Mouse (Mus musculus) CH12.LX (cell line): ENCODE measurements around the gene Sv2c. TPM values are rescaled to one million over a fixed set of nuclear protein-coding genes. Genes with fewer than 3 reads are reported as not detected.
A peak's percentile ranks its signal among the peaks of the same experiment; 100 is the strongest.

Experiments
- DNase-seq: peaks from one replicate; pipeline ENCODE4 v3.0.0-alpha.2; 2013; ENCODE audit errors: extremely low read depth
- H3K27ac ChIP-seq: 2 replicates; pipeline ENCODE4 v1.5.1; 2012; ENCODE audit warnings: low read depth, mild to moderate bottlenecking, control low read depth, moderate library complexity; ENCODE audit not compliant: insufficient read depth
- H3K27me3 ChIP-seq: replicated peaks from 2 replicates; pipeline ENCODE3; 2012; ENCODE audit warnings: inconsistent platforms
- H3K36me3 ChIP-seq, 2 experiments: replicated peaks in 1 of 2; 2 replicates each; pipeline versions ENCODE3 to v1.6.1; 2012; ENCODE audit warnings: inconsistent platforms in 1 of 2, low read length in 1 of 2, mild to moderate bottlenecking in 1 of 2, mixed read lengths in 1 of 2, moderate library complexity in 1 of 2; ENCODE audit not compliant: control insufficient read depth in 1 of 2, insufficient read depth in 1 of 2
- H3K4me1 ChIP-seq, 2 experiments: 2 replicates each; pipeline ENCODE4 v1.6.1; 2012; ENCODE audit warnings: inconsistent platforms in 1 of 2, moderate library complexity in 1 of 2; ENCODE audit not compliant: insufficient read depth in 2 of 2, control insufficient read depth in 1 of 2
- H3K4me2 ChIP-seq: 2 replicates; pipeline ENCODE4 v1.6.1; 2012; ENCODE audit warnings: low read depth, mild to moderate bottlenecking, control low read depth; ENCODE audit not compliant: poor library complexity, insufficient read depth, severe bottlenecking
- H3K4me3 ChIP-seq, 3 experiments: fragments of 150-350 bp in 1 of 3; sonication (generic) in 1 of 3; replicated peaks in 1 of 3; 2 replicates each; pipeline versions ENCODE3 to v1.5.1; 2011 to 2012; ENCODE audit warnings: low read depth in 2 of 3, low read length in 2 of 3, mild to moderate bottlenecking in 2 of 3, moderate library complexity in 2 of 3, control low read depth in 1 of 3, improper control_type of control experiment in 1 of 3, inconsistent platforms in 1 of 3, mixed read lengths in 1 of 3; ENCODE audit not compliant: poor library complexity in 1 of 3
- H3K79me2 ChIP-seq: replicated peaks from 2 replicates; pipeline ENCODE4 v1.6.1; 2012; ENCODE audit warnings: mild to moderate bottlenecking, moderate library complexity; ENCODE audit not compliant: control insufficient read depth, poor library complexity, insufficient read depth, severe bottlenecking; ENCODE audit errors: extremely low read depth
- H3K9ac ChIP-seq: 2 replicates; pipeline ENCODE4 v1.6.1; 2012; ENCODE audit warnings: low read depth, mild to moderate bottlenecking, control low read depth, moderate library complexity; ENCODE audit not compliant: insufficient read depth
- H3K9me3 ChIP-seq: replicated peaks from 2 replicates; pipeline ENCODE3; 2012; ENCODE audit warnings: low read length, inconsistent platforms, mixed read lengths
- CTCF ChIP-seq, 2 experiments: IDR thresholded peaks in 1 of 2; conservative IDR thresholded peaks in 1 of 2; 2 replicates each; pipeline ENCODE4 v1.5.1; 2011 to 2012; ENCODE audit warnings: low read depth in 2 of 2, low read length in 2 of 2, improper control_type of control experiment in 1 of 2, inconsistent platforms in 1 of 2, mild to moderate bottlenecking in 1 of 2, moderate library complexity in 1 of 2
- ELF1 ChIP-seq: IDR thresholded peaks from 2 replicates; pipeline ENCODE4 v1.6.1; 2014; ENCODE audit warnings: low read depth, mild to moderate bottlenecking, inconsistent platforms, low read length, improper control_type of control experiment
- GABPA ChIP-seq: IDR thresholded peaks from 2 replicates; pipeline ENCODE4 v1.6.1; 2012; ENCODE audit warnings: low read depth, low read length, improper control_type of control experiment, inconsistent platforms; ENCODE audit not compliant: insufficient replicate concordance
- HCFC1 ChIP-seq: IDR thresholded peaks from 2 replicates; pipeline ENCODE4 v1.6.1; 2012; ENCODE audit warnings: low read depth, mild to moderate bottlenecking, inconsistent platforms, low read length, improper control_type of control experiment
- JUND ChIP-seq: conservative IDR thresholded peaks from 2 replicates; pipeline ENCODE4 v1.6.1; 2011; ENCODE audit warnings: low read depth, low read length, improper control_type of control experiment
- KAT2A ChIP-seq: IDR thresholded peaks from 2 replicates; pipeline ENCODE4 v1.6.1; 2012; ENCODE audit warnings: low read length, improper control_type of control experiment, inconsistent platforms; ENCODE audit not compliant: insufficient replicate concordance
- NRF1 ChIP-seq: IDR thresholded peaks from 2 replicates; pipeline ENCODE4 v1.6.1; 2014; ENCODE audit warnings: low read depth, mild to moderate bottlenecking, inconsistent platforms, low read length, improper control_type of control experiment, moderate library complexity
- POLR2AphosphoS2 ChIP-seq: IDR thresholded peaks from 2 replicates; pipeline ENCODE4 v1.6.1; 2011; ENCODE audit warnings: low read depth, low read length, improper control_type of control experiment
- SMC3 ChIP-seq: IDR thresholded peaks from 2 replicates; pipeline ENCODE4 v1.6.1; 2011; ENCODE audit warnings: low read depth, low read length, improper control_type of control experiment
- TBP ChIP-seq: conservative IDR thresholded peaks from 2 replicates; pipeline ENCODE4 v1.6.1; 2011; ENCODE audit warnings: low read depth, low read length, improper control_type of control experiment
- UBTF ChIP-seq: IDR thresholded peaks from 2 replicates; pipeline ENCODE4 v1.6.1; 2012; ENCODE audit warnings: low read depth, mild to moderate bottlenecking, inconsistent platforms, low read length, improper control_type of control experiment, moderate library complexity
- ZMIZ1 ChIP-seq: IDR thresholded peaks from 2 replicates; pipeline ENCODE4 v1.6.1; 2012; ENCODE audit warnings: low read depth, mild to moderate bottlenecking, inconsistent platforms, low read length, improper control_type of control experiment
- ZNF384 ChIP-seq: IDR thresholded peaks from 2 replicates; pipeline ENCODE4 v1.6.1; 2012; ENCODE audit warnings: low read depth, low read length, improper control_type of control experiment, inconsistent platforms
- dilution Hi-C: fragments of 300-500 bp; cut with MboI; formaldehyde crosslinking; loops from 2 replicates; pipeline ENCODE4 v1.14.3; 2020; ENCODE audit warnings: low sequenced_read_pairs; ENCODE audit not compliant: extremely low pct_unique_long_range_greater_than_20kb, extremely low pct_ligation_motif_present
- in situ Hi-C: fragments of 300-500 bp; cut with MboI; formaldehyde crosslinking; loops from 3 replicates; pipeline ENCODE4 v1.14.3; 2019; ENCODE audit warnings: low sequenced_read_pairs, low pct_ligation_motif_present, low pct_unique_long_range_greater_than_20kb, mixed read lengths
- polyA plus RNA-seq: library from polyadenylated mRNA; unstranded; fragments of >175 nt; gene quantifications from 2 replicates; pipeline ENCODE4 v1.2.1, GENCODE M21; 2012; ENCODE audit warnings: low read depth; ENCODE audit not compliant: insufficient read length
- total RNA-seq, 2 experiments: library from RNA; depleted of rRNA; stranded (reverse); fragments of 300-350 nt in 1 of 2; fragments of >200 nt in 1 of 2; gene quantifications; 2 replicates each; pipeline ENCODE4 v1.2.3; 2012 to 2014

Gene Sv2c
- total and polyA plus RNA-seq, 3 experiments: 0.04 to 0.13 TPM; not detected in 1

GRCm38 (mm10) chr13:95948394-95948793 is 184.0 kb downstream of the Sv2c start:
- no peaks in the 10 kb centered on the region for H3K9me3 ChIP-seq
- in situ Hi-C loops (no loop called here), dilution Hi-C loops (no loop called here)
- H3K4me1 ChIP-seq: peaks cover 0 to 15% of the 10 kb centered on the region in 2 experiments; a peak in 2 of 4 replicates
- H3K4me2 ChIP-seq: no peak overlapping the region
- H3K27me3 ChIP-seq: no peaks in the 10 kb centered on the region
- no peak overlapping the region for H3K9ac ChIP-seq
- no peak overlapping the region for H3K27ac ChIP-seq
- TF ChIP-seq UBTF (no peak), JUND (no peak), POLR2AphosphoS2 (no peak), TBP (no peak), ZMIZ1 (no peak), KAT2A (no peak), NRF1 (no peak), HCFC1 (no peak)
- H3K4me3 ChIP-seq: no peak overlapping the region
- DNase-seq: no peak
- no peaks in the 10 kb centered on the region for H3K79me2 ChIP-seq
- no peaks in the 10 kb centered on the region for H3K36me3 ChIP-seq

- H3K4me1 ChIP-seq: peaks cover 3 to 15% of the 10 kb centered on the region in 2 experiments; a peak in 3 of 4 replicates
- DNase-seq: no peak
- H3K9me3 ChIP-seq: no peaks in the 10 kb centered on the region
- no peak for TF ChIP-seq SMC3
- TF ChIP-seq ELF1: no peak
- peak; percentile 29; the same call in 1 of the 2 replicates for TF ChIP-seq ZNF384
- no peaks in the 10 kb centered on the region for H3K79me2 ChIP-seq
- no peaks in the 10 kb centered on the region for H3K36me3 ChIP-seq
- dilution Hi-C loops: no loop called here
- in situ Hi-C loops: no loop called here
- no peak overlapping the region for H3K9ac ChIP-seq
- H3K4me2 ChIP-seq: no peak overlapping the region
- H3K27ac ChIP-seq: no peak overlapping the region
- H3K27me3 ChIP-seq: no peaks in the 10 kb centered on the region
- H3K4me3 ChIP-seq: no peak overlapping the region
Measured at GRCm38 (mm10) chr13:95945937-95946507, 186.4 kb downstream of the Sv2c start.

DNA sequence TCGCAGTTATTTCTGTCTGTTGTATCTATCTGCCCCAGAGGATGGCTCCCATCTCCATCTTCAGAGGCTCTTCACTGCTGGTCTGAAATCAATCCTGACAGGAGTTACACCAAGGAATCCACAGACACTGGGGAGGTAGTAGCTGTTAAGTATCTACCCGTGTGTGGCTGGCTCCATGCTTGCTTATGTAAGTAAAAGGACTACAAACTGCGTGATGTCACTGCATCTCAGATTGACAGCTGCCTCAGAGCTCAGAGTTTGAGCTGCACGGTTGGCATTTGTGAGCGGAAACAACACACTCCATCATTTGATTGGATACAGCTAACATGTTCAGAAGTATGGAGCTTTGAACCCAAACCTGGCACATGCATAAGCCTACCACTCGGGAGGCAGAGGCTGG is 187.8 kb downstream of the Sv2c start:
- Histone ChIP-seq H3K36me3 (no peaks in the 10 kb centered on the region), H3K9me3 (no peaks in the 10 kb centered on the region), H3K4me2 (no peak overlapping the region)
- DNase-seq: no peak
- TF ChIP-seq ZMIZ1 (no peak), CTCF (conservative IDR thresholded peaks at IDR 0.05 in 1 of 2, IDR thresholded peaks at IDR 0.05 in 1 of 2; ENCODE audit: low read depth in 2 of 2, low read length in 2 of 2) (no peak), NRF1 (no peak), GABPA (no peak), JUND (no peak), TBP (no peak)
- TF ChIP-seq, all 38 proteins: peak for 0
- Histone ChIP-seq H3K79me2 (no peaks in the 10 kb centered on the region), H3K4me1 (peaks cover 4 to 12% of the 10 kb centered on the region in 2 experiments; a peak in 3 of 4 replicates), H3K27ac (no peak overlapping the region), H3K4me3 (no peak overlapping the region), H3K27me3 (no peaks in the 10 kb centered on the region), H3K9ac (no peak overlapping the region)
- in situ Hi-C loops: no loop called here
- dilution Hi-C loops: no loop called here
